Mouse (Mus musculus) heart, adult 9 months (tissue): ENCODE measurements around the gene Slc10a7.
A peak's percentile ranks its signal among the peaks of the same experiment; 100 is the strongest.
"Not testable (repeated sequence)": the region's sequence is repeated elsewhere in the genome, so short reads cannot be mapped to it uniquely, and the experiment has no call there.

Experiments
- DNase-seq, 2 experiments: peaks; one replicate each; pipeline ENCODE4 v3.0.0; 2022; ENCODE audit warnings: low spot score in 2 of 2

Gene Slc10a7

GRCm38 (mm10) chr8:78509273-78510031 is at the start of gene Slc10a7:
Gene Slc10a7, plus strand, starts transcription at chr8:78509346.
- DNase-seq: peak; percentile 76 to 81

- DNase-seq: no peak
Measured at GRCm38 (mm10) chr8:78463941-78464340, 45.2 kb upstream of the Slc10a7 start.

- DNase-seq: no peak
Measured at GRCm38 (mm10) chr8:78467889-78468288, 41.3 kb upstream of the Slc10a7 start.

GRCm38 (mm10) chr8:78477051-78477829 is 31.9 kb upstream of the Slc10a7 start:
- no peak for DNase-seq

- no peak for DNase-seq
Measured at GRCm38 (mm10) chr8:78489733-78490132, 19.4 kb upstream of the Slc10a7 start.

- DNase-seq: no peak
Measured at GRCm38 (mm10) chr8:78493031-78493430, 16.1 kb upstream of the Slc10a7 start.

GRCm38 (mm10) chr8:78496273-78496672 is 12.9 kb upstream of the Slc10a7 start:
- not testable (repeated sequence) for DNase-seq

- DNase-seq: no peak
Measured at GRCm38 (mm10) chr8:78502706-78503105, 6.4 kb upstream of the Slc10a7 start.

- peak; percentile 3 to 71 for DNase-seq
Measured at GRCm38 (mm10) chr8:78507979-78508718, 997 bp upstream of the Slc10a7 start.

- peak in 1 of 2 experiments; percentile 81 for DNase-seq
Measured at GRCm38 (mm10) chr8:78508719-78509272, 350 bp upstream of the Slc10a7 start, which contains the start of gene Rbmxl1. Gene Rbmxl1, minus strand, starts transcription at chr8:78508898.

- no peak for DNase-seq
Measured at GRCm38 (mm10) chr8:78510094-78510493, 948 bp downstream of the Slc10a7 start.

GRCm38 (mm10) chr8:78510926-78511325 is 1.8 kb downstream of the Slc10a7 start:
- DNase-seq: no peak

GRCm38 (mm10) chr8:78513106-78513505 is 4.0 kb downstream of the Slc10a7 start:
- DNase-seq: no peak

GRCm38 (mm10) chr8:78514706-78515105 is 5.6 kb downstream of the Slc10a7 start:
- no peak for DNase-seq

- no peak for DNase-seq
Measured at GRCm38 (mm10) chr8:78515132-78515531, 6.0 kb downstream of the Slc10a7 start.

GRCm38 (mm10) chr8:78533981-78534380 is 24.8 kb downstream of the Slc10a7 start:
- no peak for DNase-seq

- DNase-seq: no peak
Measured at GRCm38 (mm10) chr8:78536716-78537115, 27.6 kb downstream of the Slc10a7 start.

- no peak for DNase-seq
Measured at GRCm38 (mm10) chr8:78537795-78538194, 28.6 kb downstream of the Slc10a7 start.

- not testable (repeated sequence) for DNase-seq
Measured at GRCm38 (mm10) chr8:78542670-78543069, 33.5 kb downstream of the Slc10a7 start.

GRCm38 (mm10) chr8:78543621-78544020 is 34.5 kb downstream of the Slc10a7 start:
- DNase-seq: no peak

- no peak for DNase-seq
Measured at GRCm38 (mm10) chr8:78544545-78544944, 35.4 kb downstream of the Slc10a7 start.
